Mouse (Mus musculus): ENCODE measurements around the gene Lrrtm4.

The Lrrtm4 gene

GRCm38 (mm10) chr6:80750769-80751168, 732.1 kb downstream of the Lrrtm4 start:
- no peak for DNase-seq

- no peak for DNase-seq
Measured at GRCm38 (mm10) chr6:80760641-80761204, 742.0 kb downstream of the Lrrtm4 start.

- peak; percentile 10 for DNase-seq
Measured at GRCm38 (mm10) chr6:80786282-80786681, 767.6 kb downstream of the Lrrtm4 start.

GRCm38 (mm10) chr6:80823753-80824152, 805.1 kb downstream of the Lrrtm4 start:
- no peak for DNase-seq

- no peak for DNase-seq
Measured at GRCm38 (mm10) chr6:80839784-80840183, 821.1 kb downstream of the Lrrtm4 start.

- no peak for DNase-seq
Measured at GRCm38 (mm10) chr6:80845294-80845693, 826.6 kb downstream of the Lrrtm4 start.

GRCm38 (mm10) chr6:80856910-80857543, 838.4 kb downstream of the Lrrtm4 start:
- peak; percentile 32 for DNase-seq

Measured in right cerebral cortex, adult 18-20 months (tissue).